Mouse (Mus musculus) brain, embryonic 18.5 days (tissue): ENCODE results near the gene Rnf40.

Source experiments
- DNase-seq: peaks from one replicate; pipeline ENCODE4 v3.0.0-alpha.2; 2012; ENCODE audit warnings: low read depth, low spot score

Gene Rnf40

DNA sequence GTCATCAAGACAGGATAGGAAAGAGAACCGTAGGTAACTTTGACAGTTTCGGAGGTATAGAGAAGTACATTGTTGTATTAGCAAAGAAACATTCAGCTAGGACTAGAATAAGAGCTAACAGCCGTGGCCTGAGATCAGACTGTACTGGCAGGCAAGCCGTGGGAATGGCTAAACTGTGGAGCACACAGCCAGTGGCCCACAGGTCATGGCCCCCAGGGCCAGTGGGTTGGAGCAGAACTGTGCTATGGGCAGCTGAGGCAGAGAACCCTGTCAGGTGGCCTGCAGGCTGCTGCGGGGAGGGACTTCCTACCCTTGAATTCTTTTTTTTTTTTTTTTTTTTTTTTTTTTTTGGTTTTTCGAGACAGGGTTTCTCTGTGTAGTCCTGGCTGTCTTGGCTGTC, 60.6 kb downstream of the Rnf40 start:
- no peak for DNase-seq

DNA sequence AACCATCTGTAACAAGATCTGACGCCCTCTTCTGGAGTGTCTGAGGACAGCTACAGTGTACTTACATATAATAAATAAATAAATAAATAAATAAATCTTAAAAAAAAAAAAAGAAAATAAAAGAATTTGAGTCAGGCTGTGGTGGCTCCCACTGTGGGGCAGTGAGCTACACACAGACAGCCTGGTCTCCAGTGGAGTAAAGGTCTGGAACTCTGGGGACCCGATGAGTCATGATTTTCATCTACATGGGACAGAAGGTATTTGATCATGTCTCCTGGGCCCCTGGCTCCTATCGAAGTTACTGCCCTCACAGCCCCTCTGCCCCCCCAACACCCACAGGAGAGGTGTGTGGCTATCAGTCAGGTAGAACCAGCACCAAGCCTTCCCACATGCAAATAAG, 63.1 kb downstream of the Rnf40 start:
- no peak for DNase-seq

DNA sequence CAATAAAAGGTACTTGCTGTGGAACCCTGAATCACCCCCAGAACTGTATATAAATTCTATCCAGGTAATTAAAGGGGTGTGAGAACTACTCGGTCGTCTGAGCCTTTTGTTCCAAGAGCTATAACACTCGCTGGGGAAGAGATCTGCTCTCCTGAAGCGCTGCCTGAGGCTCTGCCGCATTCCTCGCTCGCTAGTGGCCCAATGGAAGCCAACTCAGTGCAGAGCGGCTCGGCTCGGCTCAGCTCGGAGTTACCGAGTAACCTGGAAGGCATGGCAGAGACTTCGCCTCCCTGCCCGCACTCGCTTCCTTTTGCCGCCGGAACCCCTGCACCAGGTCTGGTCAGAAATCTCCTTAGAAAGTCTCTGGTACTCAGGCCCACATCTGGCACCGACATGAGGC, 63.5 kb downstream of the Rnf40 start:
- DNase-seq = no peak

DNA sequence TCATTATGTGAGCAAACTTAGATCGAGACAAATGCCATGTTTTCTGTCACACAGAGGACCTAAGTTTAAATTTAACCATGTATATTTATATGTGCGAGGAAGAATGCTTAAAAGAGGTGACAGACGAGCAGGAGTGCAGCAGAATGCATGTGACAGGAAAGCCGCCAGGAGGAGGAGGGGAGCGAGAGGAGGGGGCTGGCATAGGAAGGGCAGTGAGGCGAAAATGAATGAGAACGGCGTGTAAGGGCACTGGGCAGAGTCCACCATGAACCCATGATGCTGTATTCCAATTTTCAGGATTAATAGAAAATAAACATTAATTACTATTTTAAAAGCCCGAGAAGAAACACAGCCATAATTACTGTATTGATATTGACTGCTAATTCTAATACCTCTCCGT, 65.8 kb downstream of the Rnf40 start:
- DNase-seq = no peak
